Mouse (Mus musculus): ENCODE data around the gene Rnd1.

- no peak for TF ChIP-seq POLR2A (IDR thresholded peaks at IDR 0.05; ENCODE audit: extremely low read depth, insufficient read depth, low read length)
- TF ChIP-seq CTCF (IDR thresholded peaks at IDR 0.05; ENCODE audit: extremely low read depth, insufficient read depth, low read length), result no peak
These were observed 40.1 kb downstream of the Rnd1 start for GRCm38 (mm10) chr15:98637155-98637554.

Measured in cortical plate, adult 2 months (tissue).